Mouse (Mus musculus): ENCODE data around the gene Nmnat1. TPM values are rescaled to one million over a fixed set of nuclear protein-coding genes. Genes with fewer than 3 reads are reported as not detected.
"Not testable (repeated sequence)": the region's sequence is repeated elsewhere in the genome, so short reads cannot be mapped to it uniquely, and the experiment has no call there.

Gene Nmnat1
- polyA plus RNA-seq, 1 experiment from 2014 or later = 7.2 TPM

DNA sequence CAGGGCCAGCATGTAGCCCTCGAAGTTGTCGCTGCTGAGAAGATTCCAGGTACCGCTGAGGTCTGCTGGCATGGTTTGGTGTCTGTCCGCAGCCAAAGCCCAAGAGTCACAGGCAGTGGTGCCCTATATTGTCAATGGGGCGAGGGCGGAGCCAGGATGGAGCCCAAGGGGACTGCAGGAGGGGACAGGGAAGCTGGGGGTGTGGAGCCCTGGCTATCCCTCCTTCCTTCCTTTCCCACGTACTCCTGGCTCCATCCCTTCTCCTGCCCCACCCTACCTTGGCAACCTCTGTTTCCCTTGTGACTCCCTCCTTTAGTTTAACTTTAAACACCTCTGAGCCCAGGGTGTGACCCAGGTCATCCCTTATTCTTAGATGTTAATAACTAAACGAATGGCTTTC is 30.1 kb downstream of the Nmnat1 start, which contains the start of gene Rbp7:
Rbp7 (minus strand) TSS at position 100 of the 400 bp plus-strand sequence.
- no peaks in the 10 kb centered on the region for H3K4me1 ChIP-seq
- no peak within 1 kb of the TSS for H3K4me2 ChIP-seq
- no peaks in the 10 kb centered on the region for H3K27me3 ChIP-seq (replicated peaks)
- no peaks in the 10 kb centered on the region for H3K36me3 ChIP-seq (replicated peaks)
- WGBS = 52% methylated on average over 8 of the region's 8 CpGs
- no peaks in the 10 kb centered on the region for H3K9me3 ChIP-seq
- H3K4me3 ChIP-seq = no peak within 1 kb of the TSS
- ATAC-seq (replicated peaks) = no peak
- no peak within 1 kb of the TSS for H3K27ac ChIP-seq
- no peak within 1 kb of the TSS for H3K9ac ChIP-seq

DNA sequence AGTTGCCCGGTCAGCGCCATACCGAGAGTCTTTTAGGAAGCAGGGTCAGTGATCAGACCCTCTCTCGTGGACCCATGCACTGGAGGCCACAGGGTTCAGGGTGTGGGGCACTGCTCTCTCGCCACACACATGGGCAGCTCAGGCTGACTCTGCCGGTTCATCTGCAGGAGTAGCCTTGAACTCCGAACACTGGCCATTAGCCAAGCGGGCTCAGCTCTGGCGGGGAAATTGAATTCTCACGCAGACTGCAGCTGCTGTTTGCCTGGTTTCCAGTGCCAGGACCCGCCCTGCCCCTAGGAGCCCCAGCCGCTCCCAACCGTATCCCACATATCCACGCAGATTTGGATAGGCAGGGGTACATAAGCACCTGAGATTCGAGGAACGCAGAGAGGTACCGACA is 30.7 kb downstream of the Nmnat1 start:
- Histone ChIP-seq H3K9ac (no peak overlapping the region), H3K27me3 (replicated peaks) (no peaks in the 10 kb centered on the region), H3K9me3 (no peaks in the 10 kb centered on the region), H3K27ac (no peak overlapping the region), H3K4me2 (no peak overlapping the region), H3K4me3 (no peak overlapping the region), H3K36me3 (replicated peaks) (no peaks in the 10 kb centered on the region), H3K4me1 (no peaks in the 10 kb centered on the region)
- no peak for ATAC-seq (replicated peaks)
- 88% methylated on average over 17 of the region's 17 CpGs for WGBS

DNA sequence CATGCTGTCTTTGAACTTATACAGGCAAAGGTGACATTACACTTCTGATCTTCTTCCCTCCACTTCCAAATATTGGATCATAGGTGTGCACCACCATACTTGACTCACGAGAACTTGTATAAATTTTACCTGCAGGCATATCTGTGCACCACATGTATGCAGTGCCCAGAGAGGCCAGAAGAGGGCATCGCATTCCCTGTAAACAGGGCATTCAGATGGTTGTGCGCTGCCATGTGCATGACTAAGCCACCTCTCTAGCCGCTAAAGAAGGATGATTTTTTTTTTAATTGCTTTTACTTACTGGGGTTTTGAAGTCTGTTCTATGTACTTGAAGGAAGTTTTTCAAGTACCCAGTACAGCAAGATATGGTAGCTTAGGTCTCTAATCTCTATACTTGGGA is 31.3 kb downstream of the Nmnat1 start:
- ATAC-seq (replicated peaks) = no peak
- no peak overlapping the region for H3K4me3 ChIP-seq
- H3K27me3 ChIP-seq (replicated peaks) = no peaks in the 10 kb centered on the region
- H3K9ac ChIP-seq = no peak overlapping the region
- WGBS = 90% methylated on average over 4 of the region's 4 CpGs
- no peak overlapping the region for H3K27ac ChIP-seq
- H3K36me3 ChIP-seq (replicated peaks) = no peaks in the 10 kb centered on the region
- H3K4me2 ChIP-seq = no peak overlapping the region
- H3K9me3 ChIP-seq = no peaks in the 10 kb centered on the region
- H3K4me1 ChIP-seq = no peaks in the 10 kb centered on the region

DNA sequence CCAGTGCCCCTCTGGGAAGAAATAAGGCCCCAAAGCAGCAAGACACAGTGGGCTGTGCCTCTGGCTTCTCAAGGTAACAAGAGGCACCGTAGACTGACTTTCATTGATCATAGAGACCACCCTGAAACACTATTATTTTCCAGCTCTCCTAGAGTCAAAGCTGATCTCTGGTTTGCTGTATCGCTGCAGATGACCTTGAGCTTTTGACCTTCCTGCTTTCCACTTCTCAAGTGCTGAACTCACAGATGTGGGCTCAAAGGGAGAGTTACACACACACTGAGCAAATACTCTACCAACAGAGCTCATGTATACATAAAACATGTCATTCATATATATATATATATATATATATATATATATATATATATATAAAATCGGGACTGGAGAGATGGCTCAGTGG is 34.4 kb downstream of the Nmnat1 start:
- H3K9ac ChIP-seq = no peak overlapping the region
- no peaks in the 10 kb centered on the region for H3K9me3 ChIP-seq
- H3K4me1 ChIP-seq = peaks cover 8% of the 10 kb centered on the region
- ATAC-seq (replicated peaks) = no peak
- no peak overlapping the region for H3K4me3 ChIP-seq
- H3K27ac ChIP-seq = no peak overlapping the region
- no peak overlapping the region for H3K4me2 ChIP-seq
- no peaks in the 10 kb centered on the region for H3K36me3 ChIP-seq (replicated peaks)
- WGBS = 90% methylated on average over 3 of the region's 3 CpGs
- H3K27me3 ChIP-seq (replicated peaks) = no peaks in the 10 kb centered on the region

DNA sequence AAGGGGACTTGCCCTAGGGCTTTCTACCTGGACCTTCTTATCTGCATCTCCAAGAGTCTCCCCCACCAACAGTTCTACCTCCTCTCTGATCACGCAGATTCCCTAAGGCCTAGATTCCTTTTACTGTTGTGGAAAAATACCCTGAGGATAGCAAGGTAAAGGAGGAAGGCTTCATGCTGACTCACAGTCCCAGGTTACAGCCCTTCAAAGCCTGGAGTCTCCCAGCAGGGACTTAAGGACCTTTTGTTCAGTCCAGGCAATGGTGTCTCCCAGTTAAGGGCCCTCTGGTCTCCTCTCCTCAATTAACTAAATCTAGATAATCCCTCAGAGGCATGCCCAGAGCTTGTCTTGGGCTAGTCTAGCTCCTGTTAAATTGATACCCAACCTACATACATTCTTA is 38.7 kb downstream of the Nmnat1 start:
- no peaks in the 10 kb centered on the region for H3K36me3 ChIP-seq (replicated peaks)
- 0 out of 2 replicates have a peak overlapping the region, but pooled peaks have one; percentile 55 for H3K9ac ChIP-seq
- WGBS = 25% methylated on average over 1 of the region's 1 CpGs
- no peak for ATAC-seq (replicated peaks)
- H3K4me1 ChIP-seq = peaks cover 20% of the 10 kb centered on the region
- no peaks in the 10 kb centered on the region for H3K9me3 ChIP-seq
- H3K27me3 ChIP-seq (replicated peaks) = no peaks in the 10 kb centered on the region
- peak overlapping the region; percentile 67 for H3K4me2 ChIP-seq
- H3K27ac ChIP-seq = peak overlapping the region; percentile 97
- H3K4me3 ChIP-seq = peak overlapping the region; percentile 40; the same call in 1 of the 2 replicates

DNA sequence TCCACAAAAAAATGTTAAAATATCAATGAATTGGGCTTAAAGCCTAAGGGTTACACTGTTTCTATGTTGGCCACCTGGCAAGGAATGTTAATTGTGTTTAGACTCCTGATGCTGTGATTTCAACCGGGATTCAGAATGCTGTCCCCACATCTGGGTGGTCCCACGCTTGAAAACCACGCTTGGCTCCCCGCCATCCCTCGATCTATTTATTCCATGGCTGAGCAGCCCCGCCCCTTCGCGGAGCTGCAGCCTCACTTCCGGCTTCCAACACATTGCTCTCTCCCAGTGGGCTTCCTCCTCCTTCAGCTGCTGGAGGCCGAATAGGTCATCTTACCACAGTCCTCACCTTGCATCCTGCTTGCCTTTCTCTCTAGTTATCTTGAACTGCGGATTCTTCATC is 39.1 kb downstream of the Nmnat1 start:
- Histone ChIP-seq H3K4me3 (peak overlapping the region; percentile 40), H3K4me1 (peaks cover 20% of the 10 kb centered on the region), H3K4me2 (peak overlapping the region; percentile 67), H3K9ac (0 out of 2 replicates have a peak overlapping the region, but pooled peaks have one; percentile 55), H3K36me3 (replicated peaks) (no peaks in the 10 kb centered on the region), H3K9me3 (no peaks in the 10 kb centered on the region), H3K27me3 (replicated peaks) (no peaks in the 10 kb centered on the region), H3K27ac (peak overlapping the region; percentile 97)
- WGBS = 3% methylated on average over 11 of the region's 11 CpGs
- peak; percentile 60 for ATAC-seq (replicated peaks)

DNA sequence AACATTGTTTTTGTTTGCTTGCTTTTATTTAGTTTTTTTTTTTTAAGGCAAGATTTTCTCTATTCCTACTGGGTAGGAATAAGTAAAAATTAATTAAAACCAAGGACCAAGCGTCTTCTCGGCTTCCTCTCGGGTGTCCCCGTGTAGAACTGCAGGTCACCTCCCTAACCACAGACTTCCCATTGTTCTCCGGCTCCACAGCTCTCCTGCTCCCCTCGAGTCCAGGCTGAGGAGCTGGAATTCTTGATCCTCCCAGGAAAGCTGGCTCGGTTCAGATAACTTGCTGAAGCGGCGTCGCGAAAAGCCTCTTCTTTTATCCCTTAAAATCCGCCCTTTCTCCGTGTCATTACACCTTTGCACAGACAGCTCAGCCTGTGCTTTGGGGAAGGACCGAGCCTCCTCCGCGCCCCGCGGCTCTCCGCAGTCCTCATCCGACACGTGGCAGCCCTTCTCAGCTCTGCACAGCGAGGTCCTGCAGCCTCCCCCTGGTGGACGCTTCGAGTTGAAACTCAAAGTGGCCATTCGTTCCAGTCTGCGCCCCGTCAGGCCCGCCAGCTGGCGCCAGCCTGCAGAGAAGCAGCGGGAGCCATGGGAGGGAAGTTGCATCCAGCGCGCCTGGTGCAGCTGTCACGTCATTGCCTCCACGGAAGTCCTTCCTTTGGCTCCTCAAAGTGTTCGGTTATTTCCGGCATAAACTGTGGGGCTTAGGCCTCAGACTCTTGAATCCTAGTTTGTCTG is 39.9 kb downstream of the Nmnat1 start:
- H3K9ac ChIP-seq = peak overlapping the region; percentile 55
- peak overlapping the region; percentile 97 for H3K27ac ChIP-seq
- ATAC-seq (replicated peaks) = peak; percentile 97
- peak overlapping the region; percentile 67 for H3K4me2 ChIP-seq
- H3K36me3 ChIP-seq (replicated peaks) = no peaks in the 10 kb centered on the region
- H3K9me3 ChIP-seq = no peaks in the 10 kb centered on the region
- H3K4me3 ChIP-seq = peak overlapping the region; percentile 40
- no peaks in the 10 kb centered on the region for H3K27me3 ChIP-seq (replicated peaks)
- under 1% methylated on average over 36 of the region's 36 CpGs for WGBS
- peaks cover 20% of the 10 kb centered on the region for H3K4me1 ChIP-seq

DNA sequence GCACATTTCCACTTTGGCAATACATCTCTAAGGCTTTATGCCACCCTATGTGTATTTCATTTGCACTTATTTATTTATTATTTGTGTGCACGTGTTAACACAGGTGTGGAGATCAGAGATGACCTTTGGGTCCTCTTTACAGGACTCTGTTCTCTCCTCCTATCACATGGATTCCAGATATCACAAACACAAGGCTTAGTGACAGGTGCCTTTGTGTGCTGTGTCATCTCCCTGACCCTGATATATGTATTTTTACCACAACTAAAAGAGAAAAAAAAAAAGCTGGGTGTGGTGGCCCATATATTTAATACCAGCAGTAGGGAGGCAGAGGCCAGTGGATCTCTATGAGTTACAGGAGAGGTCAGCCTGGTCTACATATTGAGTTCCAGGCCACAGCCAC is 40.5 kb downstream of the Nmnat1 start:
- peaks cover 20% of the 10 kb centered on the region for H3K4me1 ChIP-seq
- H3K9me3 ChIP-seq = no peaks in the 10 kb centered on the region
- H3K36me3 ChIP-seq (replicated peaks) = no peaks in the 10 kb centered on the region
- no peak overlapping the region; the same call in 1 of the 2 replicates for H3K9ac ChIP-seq
- peak overlapping the region; percentile 40; the same call in 1 of the 2 replicates for H3K4me3 ChIP-seq
- ATAC-seq (replicated peaks) = no peak
- peak overlapping the region; percentile 67 for H3K4me2 ChIP-seq
- H3K27me3 ChIP-seq (replicated peaks) = no peaks in the 10 kb centered on the region
- WGBS = 62% methylated on average over 1 of the region's 1 CpGs
- H3K27ac ChIP-seq = peak overlapping the region; percentile 97

DNA sequence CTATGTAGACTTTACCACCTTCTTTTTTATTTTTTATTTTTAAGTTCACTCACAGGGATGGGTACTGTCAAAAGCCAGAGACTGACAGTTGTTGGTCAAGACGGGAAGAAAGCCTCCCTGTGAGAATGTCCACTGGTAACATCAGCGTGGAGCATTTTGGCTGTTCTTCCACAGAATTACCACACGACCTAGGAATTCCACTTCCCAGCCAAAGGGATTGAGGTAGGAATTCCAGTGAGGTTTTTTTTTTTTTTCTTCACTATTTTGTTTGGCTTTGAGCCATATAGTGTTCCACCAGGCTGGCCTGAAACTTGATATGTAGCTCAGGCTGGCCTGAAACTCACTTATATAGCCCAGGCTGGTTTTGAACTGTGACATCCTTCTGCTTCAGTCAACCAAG is 42.6 kb downstream of the Nmnat1 start:
- no peak overlapping the region for H3K27ac ChIP-seq
- H3K36me3 ChIP-seq (replicated peaks) = no peaks in the 10 kb centered on the region
- no peak overlapping the region for H3K4me2 ChIP-seq
- no peak overlapping the region for H3K9ac ChIP-seq
- no peaks in the 10 kb centered on the region for H3K9me3 ChIP-seq
- H3K4me3 ChIP-seq = no peak overlapping the region
- no peaks in the 10 kb centered on the region for H3K27me3 ChIP-seq (replicated peaks)
- WGBS = 55% methylated on average over 3 of the region's 3 CpGs
- ATAC-seq (replicated peaks) = no peak
- H3K4me1 ChIP-seq = peaks cover 20% of the 10 kb centered on the region

DNA sequence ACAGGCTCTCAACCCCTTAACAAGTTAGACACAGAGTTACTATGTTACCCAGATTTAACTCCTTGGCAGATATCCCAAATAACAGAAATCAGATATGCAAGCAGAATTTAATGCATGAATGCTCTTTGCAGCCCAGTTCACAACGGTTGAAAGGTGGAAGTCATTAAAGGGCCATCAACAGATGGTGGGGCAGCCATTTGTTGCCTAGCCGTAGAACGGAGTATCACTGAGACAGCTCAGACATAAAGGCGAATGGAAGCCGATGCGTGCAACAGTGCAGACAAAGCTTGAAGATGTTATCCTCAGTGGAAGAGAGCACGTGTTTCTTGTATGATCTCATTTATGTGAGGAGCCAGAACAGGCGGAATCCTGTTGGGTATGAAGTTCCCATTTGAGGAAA is 44.4 kb downstream of the Nmnat1 start:
- Histone ChIP-seq H3K9ac (no peak overlapping the region), H3K9me3 (no peaks in the 10 kb centered on the region), H3K36me3 (replicated peaks) (no peaks in the 10 kb centered on the region), H3K4me3 (no peak overlapping the region), H3K4me2 (no peak overlapping the region), H3K27me3 (replicated peaks) (no peaks in the 10 kb centered on the region), H3K4me1 (peaks cover 12% of the 10 kb centered on the region), H3K27ac (no peak overlapping the region)
- WGBS = 73% methylated on average over 8 of the region's 8 CpGs
- no peak for ATAC-seq (replicated peaks)

DNA sequence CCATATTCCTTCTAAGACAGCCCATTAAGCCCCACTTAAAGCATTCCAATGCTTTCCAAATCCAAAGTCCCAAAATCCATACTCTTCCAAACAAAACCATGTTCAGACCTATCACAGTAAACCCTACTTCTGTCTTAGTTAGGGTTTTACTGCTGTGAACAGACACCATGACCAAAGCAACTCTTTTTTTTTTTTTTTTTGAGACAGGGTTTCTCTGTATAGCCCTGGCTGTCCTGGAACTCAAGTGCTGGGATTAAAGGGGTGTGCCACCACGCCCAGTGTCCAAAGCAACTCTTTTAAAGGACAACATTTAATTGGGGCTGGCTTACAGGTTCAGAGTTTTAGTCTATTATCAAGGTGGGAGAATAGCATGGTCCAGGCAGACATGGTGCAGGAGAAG is 53.1 kb downstream of the Nmnat1 start:
- H3K4me3 ChIP-seq; H3K36me3 ChIP-seq (replicated peaks); H3K9me3 ChIP-seq; H3K4me2 ChIP-seq; H3K27me3 ChIP-seq (replicated peaks); ATAC-seq (replicated peaks); H3K9ac ChIP-seq; H3K4me1 ChIP-seq; H3K27ac ChIP-seq: not testable (repeated sequence)
- WGBS = 81% methylated on average over 1 of the region's 1 CpGs

DNA sequence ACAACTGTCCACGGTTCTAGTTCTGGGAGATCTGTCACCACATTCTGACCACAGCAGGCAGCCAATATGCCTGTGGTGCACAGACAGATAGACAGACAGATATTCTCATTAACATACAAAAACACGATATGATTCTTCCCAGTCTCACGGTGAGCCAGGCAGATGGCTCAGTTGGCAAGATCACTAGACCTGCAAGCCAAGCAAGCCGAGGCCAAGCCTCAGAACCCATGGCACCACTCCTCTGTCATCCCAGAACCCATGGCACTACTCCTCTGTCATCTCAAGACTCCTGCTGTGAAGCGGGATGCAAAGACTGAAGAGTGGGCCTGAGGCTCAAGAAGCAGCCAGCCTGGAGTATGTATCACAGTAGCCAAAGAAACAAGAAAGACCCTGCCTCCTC is 55.4 kb downstream of the Nmnat1 start:
- no peaks in the 10 kb centered on the region for H3K36me3 ChIP-seq (replicated peaks)
- 78% methylated on average over 5 of the region's 5 CpGs for WGBS
- no peak overlapping the region for H3K4me3 ChIP-seq
- H3K9me3 ChIP-seq = no peaks in the 10 kb centered on the region
- no peak overlapping the region for H3K4me2 ChIP-seq
- no peak for ATAC-seq (replicated peaks)
- no peaks in the 10 kb centered on the region for H3K27me3 ChIP-seq (replicated peaks)
- no peak overlapping the region for H3K27ac ChIP-seq
- H3K4me1 ChIP-seq = 0 out of 2 replicates have a peak, but pooled peaks cover 6% of the 10 kb centered on the region
- H3K9ac ChIP-seq = no peak overlapping the region
